Mouse (Mus musculus): Measurements from ENCODE around the gene Slc24a3. TPM values are rescaled to one million over a fixed set of nuclear protein-coding genes. Genes with fewer than 3 reads are reported as not detected.

Gene Slc24a3
- total and polyA plus RNA-seq, 2 experiments: 0.09 to 0.33 TPM

DNA sequence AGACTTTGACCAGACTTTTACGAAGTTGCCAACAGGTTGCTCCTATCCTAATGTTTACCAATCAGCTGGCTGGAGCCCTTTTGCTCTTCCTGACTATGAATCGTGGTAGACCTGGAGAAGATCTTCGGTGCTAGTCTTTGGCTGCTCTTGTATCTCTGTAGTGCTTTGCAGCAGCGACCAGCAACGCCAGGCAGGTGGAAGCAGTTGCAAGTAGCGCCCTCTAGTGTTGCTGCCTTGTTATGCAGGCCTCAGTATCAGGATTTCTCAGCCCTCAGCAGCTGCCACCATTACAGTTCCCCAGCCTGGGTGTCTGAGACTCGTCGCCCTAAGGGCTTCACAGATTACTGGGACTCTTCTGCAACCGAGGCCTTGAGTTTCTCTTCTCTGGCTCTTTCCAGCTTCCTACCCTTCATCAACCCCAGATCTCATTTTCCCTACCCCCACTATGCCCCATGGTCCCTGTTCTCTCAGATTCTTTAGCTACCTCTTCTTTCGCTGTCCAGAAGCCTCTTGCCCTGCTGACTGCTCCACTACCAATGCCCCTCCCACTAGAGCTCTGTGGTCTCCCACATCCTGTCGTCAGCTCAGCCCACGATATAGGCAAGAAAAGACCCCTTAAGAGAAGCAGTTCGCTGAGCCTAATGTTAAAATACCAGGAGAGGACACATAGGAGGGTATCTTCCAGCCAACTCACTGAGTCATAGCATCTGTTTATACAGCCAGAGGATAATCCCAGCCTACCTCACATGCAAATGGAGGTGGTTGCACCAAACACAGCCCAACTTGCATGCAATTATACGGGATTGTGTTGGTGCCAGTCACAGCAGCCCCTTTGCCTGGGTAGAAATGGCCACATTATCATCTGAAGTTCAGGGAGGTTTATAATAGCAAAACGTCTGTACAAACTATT lies 443.5 kb downstream of the Slc24a3 start:
- Histone ChIP-seq H3K36me3 (ENCODE audit: control insufficient read depth, insufficient read depth, low read length) (no peaks in the 10 kb centered on the region), H3K27ac (replicated peaks; ENCODE audit: insufficient read depth, low read depth, low read length) (no peak overlapping the region), H3K27me3 (ENCODE audit: control insufficient read depth, insufficient read depth, low read length) (no peaks in the 10 kb centered on the region), H3K4me3 (ENCODE audit: insufficient read depth, low read depth, low read length) (no peak overlapping the region), H3K9ac (ENCODE audit: low read depth, low read length) (no peak overlapping the region), H3K79me2 (ENCODE audit: control insufficient read depth, insufficient read depth, low read length) (no peaks in the 10 kb centered on the region), H3K4me1 (ENCODE audit: control insufficient read depth, insufficient read depth, low read length) (no peaks in the 10 kb centered on the region)
- 40% methylated on average over 15 of the region's 15 CpGs for WGBS
- DNase-seq (ENCODE audit: extremely low read depth, low read depth, low spot score): peak; percentile 51
- TF ChIP-seq POLR2A (IDR thresholded peaks at IDR 0.05; ENCODE audit: extremely low read depth, insufficient read depth, low read length) (no peak), CTCF (IDR thresholded peaks at IDR 0.05; ENCODE audit: low read depth, low read length) (peak; percentile 94)

DNA sequence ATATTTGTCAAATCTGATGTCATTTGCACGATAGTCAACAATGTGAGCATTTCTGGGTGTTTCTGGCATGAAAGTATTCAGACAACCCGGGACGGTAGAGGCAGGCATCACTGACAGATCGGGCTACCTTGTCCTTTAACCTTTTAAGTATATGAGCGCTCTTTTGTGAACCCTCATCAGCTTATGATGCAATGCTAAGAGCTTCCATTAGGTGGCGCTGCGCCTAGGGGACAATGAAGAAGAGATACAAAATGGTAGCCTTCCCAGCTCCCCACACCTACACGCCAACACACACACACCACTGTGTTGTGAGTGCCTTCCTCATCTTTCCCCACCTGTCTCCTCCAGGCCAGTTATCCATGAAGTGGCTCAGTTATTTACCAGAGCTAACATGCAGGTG lies 445.4 kb downstream of the Slc24a3 start:
- Histone ChIP-seq H3K4me1 (ENCODE audit: control insufficient read depth, insufficient read depth, low read length) (no peaks in the 10 kb centered on the region), H3K79me2 (ENCODE audit: control insufficient read depth, insufficient read depth, low read length) (no peaks in the 10 kb centered on the region), H3K27me3 (ENCODE audit: control insufficient read depth, insufficient read depth, low read length) (no peaks in the 10 kb centered on the region), H3K9ac (ENCODE audit: low read depth, low read length) (no peak overlapping the region), H3K4me3 (ENCODE audit: insufficient read depth, low read depth, low read length) (no peak overlapping the region), H3K27ac (replicated peaks; ENCODE audit: insufficient read depth, low read depth, low read length) (no peak overlapping the region), H3K36me3 (ENCODE audit: control insufficient read depth, insufficient read depth, low read length) (no peaks in the 10 kb centered on the region)
- WGBS: 62% methylated on average over 8 of the region's 8 CpGs
- DNase-seq (ENCODE audit: extremely low read depth, low read depth, low spot score): no peak
- TF ChIP-seq POLR2A (IDR thresholded peaks at IDR 0.05; ENCODE audit: extremely low read depth, insufficient read depth, low read length) (no peak), CTCF (IDR thresholded peaks at IDR 0.05; ENCODE audit: low read depth, low read length) (peak; percentile 24; the same call in 1 of the 2 replicates)

DNA sequence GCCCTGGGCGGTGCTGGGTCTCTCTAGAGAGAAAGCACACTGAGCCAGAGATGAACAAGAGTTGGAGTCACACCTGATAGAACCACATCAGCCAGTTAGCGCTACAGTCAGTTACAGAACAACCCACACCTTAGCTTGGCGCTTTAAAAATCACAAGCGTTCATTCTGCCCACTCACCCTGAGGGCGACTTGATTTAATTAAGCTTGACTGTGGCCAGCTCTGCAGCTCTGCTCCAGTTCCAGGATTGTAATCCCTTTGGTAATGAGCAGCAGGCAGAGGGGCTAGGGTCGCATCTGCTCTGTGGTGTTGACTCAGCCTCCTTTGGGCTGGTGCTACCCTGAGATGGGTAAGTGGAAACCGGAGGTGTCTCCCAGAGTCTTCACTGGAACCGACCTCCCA lies 446.2 kb downstream of the Slc24a3 start:
- no peaks in the 10 kb centered on the region for H3K27me3 ChIP-seq (ENCODE audit: control insufficient read depth, insufficient read depth, low read length)
- no peak for DNase-seq (ENCODE audit: extremely low read depth, low read depth, low spot score)
- no peaks in the 10 kb centered on the region for H3K79me2 ChIP-seq (ENCODE audit: control insufficient read depth, insufficient read depth, low read length)
- H3K27ac ChIP-seq (replicated peaks; ENCODE audit: insufficient read depth, low read depth, low read length): no peak overlapping the region
- H3K36me3 ChIP-seq (ENCODE audit: control insufficient read depth, insufficient read depth, low read length): no peaks in the 10 kb centered on the region
- no peak overlapping the region for H3K9ac ChIP-seq (ENCODE audit: low read depth, low read length)
- no peak for TF ChIP-seq POLR2A (IDR thresholded peaks at IDR 0.05; ENCODE audit: extremely low read depth, insufficient read depth, low read length)
- TF ChIP-seq CTCF (IDR thresholded peaks at IDR 0.05; ENCODE audit: low read depth, low read length): no peak
- WGBS: 94% methylated on average over 8 of the region's 8 CpGs
- H3K4me3 ChIP-seq (ENCODE audit: insufficient read depth, low read depth, low read length): no peak overlapping the region
- no peaks in the 10 kb centered on the region for H3K4me1 ChIP-seq (ENCODE audit: control insufficient read depth, insufficient read depth, low read length)

DNA sequence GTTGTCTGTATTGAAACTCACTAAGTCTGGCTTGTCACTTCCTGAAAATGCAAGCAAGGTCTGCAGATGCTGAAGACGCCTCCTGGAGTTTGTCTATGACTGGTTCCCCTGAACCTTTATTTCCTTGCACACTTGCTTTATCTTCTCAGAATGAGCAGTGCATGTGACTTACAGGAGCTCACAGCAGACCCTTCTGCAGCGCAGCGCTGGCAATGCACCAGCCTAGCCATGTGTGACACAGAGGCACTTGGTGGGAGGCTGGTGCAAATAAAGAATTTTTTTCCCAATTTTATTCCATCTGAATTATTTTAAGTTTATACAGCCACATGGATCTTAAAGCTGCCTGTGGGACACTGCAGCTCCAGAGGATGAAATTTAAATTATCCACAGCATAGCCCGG lies 452.1 kb downstream of the Slc24a3 start:
- H3K4me3 ChIP-seq (ENCODE audit: insufficient read depth, low read depth, low read length): no peak overlapping the region
- DNase-seq (ENCODE audit: extremely low read depth, low read depth, low spot score): no peak
- H3K36me3 ChIP-seq (ENCODE audit: control insufficient read depth, insufficient read depth, low read length): no peaks in the 10 kb centered on the region
- no peak overlapping the region for H3K9ac ChIP-seq (ENCODE audit: low read depth, low read length)
- H3K79me2 ChIP-seq (ENCODE audit: control insufficient read depth, insufficient read depth, low read length): no peaks in the 10 kb centered on the region
- TF ChIP-seq POLR2A (IDR thresholded peaks at IDR 0.05; ENCODE audit: extremely low read depth, insufficient read depth, low read length) (no peak), CTCF (IDR thresholded peaks at IDR 0.05; ENCODE audit: low read depth, low read length) (no peak)
- H3K27ac ChIP-seq (replicated peaks; ENCODE audit: insufficient read depth, low read depth, low read length): no peak overlapping the region
- WGBS: 94% methylated on average over 4 of the region's 4 CpGs
- H3K4me1 ChIP-seq (ENCODE audit: control insufficient read depth, insufficient read depth, low read length): no peaks in the 10 kb centered on the region
- no peaks in the 10 kb centered on the region for H3K27me3 ChIP-seq (ENCODE audit: control insufficient read depth, insufficient read depth, low read length)

DNA sequence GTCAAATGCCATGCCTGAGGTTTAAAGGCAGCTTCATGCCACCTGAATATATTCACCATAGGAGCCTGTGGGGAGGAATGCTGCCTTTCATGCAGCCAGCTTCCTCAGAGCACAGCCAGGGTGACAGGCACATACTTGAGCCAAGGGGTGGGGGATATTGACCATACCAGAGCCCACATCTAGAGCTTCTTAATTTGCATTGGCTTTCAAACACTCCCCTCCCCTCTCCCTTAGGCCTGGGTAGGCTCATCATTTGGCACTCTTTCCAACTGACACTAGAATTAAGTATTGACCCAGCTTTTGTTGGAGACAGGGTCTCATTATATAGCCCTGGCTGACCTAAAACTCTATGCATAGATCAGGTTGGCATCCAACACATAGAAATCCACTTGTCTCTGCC lies 453.2 kb downstream of the Slc24a3 start:
- Histone ChIP-seq H3K9ac (ENCODE audit: low read depth, low read length) (no peak overlapping the region), H3K36me3 (ENCODE audit: control insufficient read depth, insufficient read depth, low read length) (no peaks in the 10 kb centered on the region), H3K79me2 (ENCODE audit: control insufficient read depth, insufficient read depth, low read length) (no peaks in the 10 kb centered on the region), H3K27ac (replicated peaks; ENCODE audit: insufficient read depth, low read depth, low read length) (no peak overlapping the region), H3K4me3 (ENCODE audit: insufficient read depth, low read depth, low read length) (no peak overlapping the region), H3K4me1 (ENCODE audit: control insufficient read depth, insufficient read depth, low read length) (no peaks in the 10 kb centered on the region), H3K27me3 (ENCODE audit: control insufficient read depth, insufficient read depth, low read length) (no peaks in the 10 kb centered on the region)
- DNase-seq (ENCODE audit: extremely low read depth, low read depth, low spot score): no peak
- TF ChIP-seq POLR2A (IDR thresholded peaks at IDR 0.05; ENCODE audit: extremely low read depth, insufficient read depth, low read length): no peak
- TF ChIP-seq CTCF (IDR thresholded peaks at IDR 0.05; ENCODE audit: low read depth, low read length): no peak

DNA sequence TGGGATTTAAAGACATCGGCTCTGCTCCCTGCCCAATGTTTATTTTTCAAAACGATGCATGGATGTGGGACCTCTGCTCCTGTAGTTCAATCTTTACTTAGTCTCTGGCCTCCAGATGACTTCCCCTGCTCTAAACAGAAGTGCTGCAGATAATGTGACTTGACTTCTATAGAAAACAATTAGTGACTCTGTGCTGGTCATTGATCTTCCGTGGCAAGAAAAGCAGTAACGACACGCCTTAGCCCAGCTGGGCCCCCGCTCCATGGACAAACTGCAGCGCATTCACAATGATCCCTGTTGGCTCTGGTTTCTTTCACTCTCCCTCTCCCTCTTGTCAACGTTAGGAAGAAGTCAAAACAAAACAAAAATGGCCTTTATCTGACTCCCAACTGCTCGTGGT lies 453.6 kb downstream of the Slc24a3 start:
- H3K9ac ChIP-seq (ENCODE audit: low read depth, low read length): no peak overlapping the region
- no peaks in the 10 kb centered on the region for H3K27me3 ChIP-seq (ENCODE audit: control insufficient read depth, insufficient read depth, low read length)
- peak; percentile 21 for DNase-seq (ENCODE audit: extremely low read depth, low read depth, low spot score)
- H3K4me1 ChIP-seq (ENCODE audit: control insufficient read depth, insufficient read depth, low read length): no peaks in the 10 kb centered on the region
- H3K4me3 ChIP-seq (ENCODE audit: insufficient read depth, low read depth, low read length): no peak overlapping the region
- H3K27ac ChIP-seq (replicated peaks; ENCODE audit: insufficient read depth, low read depth, low read length): no peak overlapping the region
- H3K79me2 ChIP-seq (ENCODE audit: control insufficient read depth, insufficient read depth, low read length): no peaks in the 10 kb centered on the region
- TF ChIP-seq POLR2A (IDR thresholded peaks at IDR 0.05; ENCODE audit: extremely low read depth, insufficient read depth, low read length): no peak
- TF ChIP-seq CTCF (IDR thresholded peaks at IDR 0.05; ENCODE audit: low read depth, low read length): no peak
- no peaks in the 10 kb centered on the region for H3K36me3 ChIP-seq (ENCODE audit: control insufficient read depth, insufficient read depth, low read length)
- 59% methylated on average over 9 of the region's 9 CpGs for WGBS

Measured in liver, adult 2 months (tissue).